Mouse (Mus musculus): ENCODE data around the gene Jmjd1c. TPM values are rescaled to one million over a fixed set of nuclear protein-coding genes. Genes with fewer than 3 reads are reported as not detected.

Jmjd1c gene
- polyA plus RNA-seq, 1 experiment: 6.2 TPM

DNA sequence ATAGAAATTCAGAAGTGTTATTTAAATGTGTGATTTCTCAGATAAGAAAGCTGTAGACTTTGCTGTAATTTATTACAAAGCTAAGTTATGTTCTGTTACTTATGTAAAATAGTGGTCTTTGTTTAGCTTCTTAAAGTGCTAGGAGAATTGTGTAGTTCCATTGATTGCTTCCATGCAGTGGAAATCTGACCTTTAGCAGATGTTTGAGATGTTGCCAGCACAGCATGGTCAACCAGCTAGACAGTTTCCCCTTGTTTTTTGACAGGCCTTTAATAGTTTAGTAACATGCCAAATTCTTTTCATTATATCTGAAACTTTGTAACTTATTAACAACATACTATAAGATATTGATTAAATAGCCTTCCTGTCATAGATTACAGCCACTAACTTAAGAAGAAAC, 47.7 kb downstream of the Jmjd1c start:
- Histone ChIP-seq H3ac (ENCODE audit: control insufficient read depth, insufficient read length, low read depth) (no peak overlapping the region), H3K36me3 (ENCODE audit: control insufficient read depth, insufficient read depth) (no peaks in the 10 kb centered on the region), H3K79me3 (ENCODE audit: low read depth) (peaks cover 54% of the 10 kb centered on the region), H3K27me3 (ENCODE audit: control insufficient read depth, insufficient read depth, insufficient read length) (no peaks in the 10 kb centered on the region), H3K79me2 (ENCODE audit: control insufficient read depth, insufficient read depth) (peaks cover 96% of the 10 kb centered on the region), H3K4me3 (ENCODE audit: insufficient read depth, poor library complexity, severe bottlenecking) (no peak overlapping the region)
- TF ChIP-seq CTCF (IDR thresholded peaks at IDR 0.05; ENCODE audit: control insufficient read depth, insufficient read depth, insufficient read length) (no peak), MYOG (IDR thresholded peaks at IDR 0.05; ENCODE audit: control insufficient read depth, extremely low read depth, insufficient read length) (no peak), CEBPB (IDR thresholded peaks at IDR 0.05; ENCODE audit: low read depth) (no peak), MAX (IDR thresholded peaks at IDR 0.05) (no peak), FOSL1 (IDR thresholded peaks at IDR 0.05; ENCODE audit: insufficient read depth, low read length, poor library complexity, severe bottlenecking) (no peak), MYOD1 (IDR thresholded peaks at IDR 0.05; ENCODE audit: control insufficient read depth, insufficient read length, low read depth) (no peak), USF1 (IDR thresholded peaks at IDR 0.05; ENCODE audit: low read depth) (no peak)

DNA sequence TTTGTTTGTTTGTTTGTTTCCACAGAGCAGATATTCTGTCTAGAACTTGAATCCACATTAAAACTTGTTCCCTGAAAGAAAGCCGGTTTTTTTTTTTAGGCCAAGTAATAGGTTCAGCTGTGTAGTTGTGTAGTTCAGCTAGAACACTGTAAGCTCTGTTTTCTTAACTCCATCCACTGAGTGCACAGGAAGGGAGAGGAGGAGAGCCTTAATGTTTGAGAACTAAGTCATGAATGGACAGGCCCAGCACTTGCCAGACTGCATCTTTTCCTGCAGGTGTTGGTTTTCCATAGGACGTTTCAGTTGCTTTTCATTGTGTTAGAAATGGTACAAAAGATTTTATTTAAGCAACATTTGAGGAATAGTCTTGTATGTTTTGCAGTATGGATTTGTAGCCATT, 48.3 kb downstream of the Jmjd1c start:
- TF ChIP-seq MYOD1 (IDR thresholded peaks at IDR 0.05; ENCODE audit: control insufficient read depth, insufficient read length, low read depth) (no peak), MYOG (IDR thresholded peaks at IDR 0.05; ENCODE audit: control insufficient read depth, extremely low read depth, insufficient read length) (no peak), MAX (IDR thresholded peaks at IDR 0.05) (no peak), FOSL1 (IDR thresholded peaks at IDR 0.05; ENCODE audit: insufficient read depth, low read length, poor library complexity, severe bottlenecking) (no peak), CEBPB (IDR thresholded peaks at IDR 0.05; ENCODE audit: low read depth) (no peak), CTCF (IDR thresholded peaks at IDR 0.05; ENCODE audit: control insufficient read depth, insufficient read depth, insufficient read length) (no peak), USF1 (IDR thresholded peaks at IDR 0.05; ENCODE audit: low read depth) (no peak)
- no peaks in the 10 kb centered on the region for H3K27me3 ChIP-seq (ENCODE audit: control insufficient read depth, insufficient read depth, insufficient read length)

DNA sequence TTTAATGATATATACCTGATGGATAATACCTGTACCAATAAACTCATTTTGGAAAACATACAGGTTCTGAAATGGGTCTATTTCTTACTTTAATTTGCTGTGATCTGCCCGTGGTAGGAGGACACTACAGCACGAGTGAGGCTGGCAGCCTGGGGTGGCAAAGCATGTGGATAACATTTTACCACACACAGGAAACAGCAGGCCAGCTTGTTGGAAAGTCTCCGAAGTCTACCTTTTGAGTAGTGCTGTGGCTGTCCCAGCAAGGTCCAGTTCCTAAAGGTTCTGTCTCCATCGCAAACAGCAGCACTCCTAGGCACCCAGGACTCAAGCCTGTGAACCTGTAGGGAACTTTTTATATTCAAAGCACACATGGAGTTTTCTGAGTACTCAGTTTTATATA, 49.7 kb downstream of the Jmjd1c start:
- Histone ChIP-seq H3K36me3 (ENCODE audit: control insufficient read depth, insufficient read depth) (no peaks in the 10 kb centered on the region), H3ac (ENCODE audit: control insufficient read depth, insufficient read length, low read depth) (no peak overlapping the region), H3K79me3 (ENCODE audit: low read depth) (peaks cover 60% of the 10 kb centered on the region), H3K4me3 (ENCODE audit: insufficient read depth, poor library complexity, severe bottlenecking) (no peak overlapping the region), H3K79me2 (ENCODE audit: control insufficient read depth, insufficient read depth) (peaks cover 96% of the 10 kb centered on the region), H3K27me3 (ENCODE audit: control insufficient read depth, insufficient read depth, insufficient read length) (no peaks in the 10 kb centered on the region)
- TF ChIP-seq FOSL1 (IDR thresholded peaks at IDR 0.05; ENCODE audit: insufficient read depth, low read length, poor library complexity, severe bottlenecking) (no peak), MAX (IDR thresholded peaks at IDR 0.05) (no peak), USF1 (IDR thresholded peaks at IDR 0.05; ENCODE audit: low read depth) (no peak), CTCF (IDR thresholded peaks at IDR 0.05; ENCODE audit: control insufficient read depth, insufficient read depth, insufficient read length) (no peak), CEBPB (IDR thresholded peaks at IDR 0.05; ENCODE audit: low read depth) (no peak), MYOG (IDR thresholded peaks at IDR 0.05; ENCODE audit: control insufficient read depth, extremely low read depth, insufficient read length) (no peak), MYOD1 (IDR thresholded peaks at IDR 0.05; ENCODE audit: control insufficient read depth, insufficient read length, low read depth) (no peak)

More for the DNA sequence above, 48.3 kb downstream of the Jmjd1c start:
- Histone ChIP-seq H3K4me3 (ENCODE audit: insufficient read depth, poor library complexity, severe bottlenecking) (no peak overlapping the region), H3K79me3 (ENCODE audit: low read depth) (peaks cover 53% of the 10 kb centered on the region), H3K79me2 (ENCODE audit: control insufficient read depth, insufficient read depth) (peaks cover 96% of the 10 kb centered on the region), H3ac (ENCODE audit: control insufficient read depth, insufficient read length, low read depth) (no peak overlapping the region), H3K36me3 (ENCODE audit: control insufficient read depth, insufficient read depth) (no peaks in the 10 kb centered on the region)

DNA sequence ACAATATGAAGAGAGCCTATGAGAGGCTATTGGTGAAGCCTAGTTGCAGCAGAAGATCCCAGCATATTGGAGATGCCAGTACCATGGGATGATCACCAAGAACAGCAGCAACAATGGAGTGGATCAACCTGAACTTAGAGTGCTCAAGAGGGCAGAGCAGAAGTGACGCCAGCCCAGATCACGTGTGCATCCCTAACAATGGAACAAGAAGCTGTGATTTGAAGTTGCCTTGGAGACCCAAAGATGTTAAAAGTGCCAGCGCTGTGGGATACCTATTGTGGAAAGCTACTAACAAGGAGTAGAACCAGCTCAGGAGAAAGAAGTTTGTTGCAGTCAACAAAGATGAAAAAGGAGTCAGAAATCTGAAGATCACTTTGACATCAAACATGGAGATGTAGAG, 55.8 kb downstream of the Jmjd1c start:
- H3K4me3 ChIP-seq (ENCODE audit: insufficient read depth, poor library complexity, severe bottlenecking): no peak overlapping the region
- peaks cover 96% of the 10 kb centered on the region for H3K79me2 ChIP-seq (ENCODE audit: control insufficient read depth, insufficient read depth)
- peaks cover 57% of the 10 kb centered on the region for H3K79me3 ChIP-seq (ENCODE audit: low read depth)
- no peaks in the 10 kb centered on the region for H3K36me3 ChIP-seq (ENCODE audit: control insufficient read depth, insufficient read depth)
- TF ChIP-seq USF1 (IDR thresholded peaks at IDR 0.05; ENCODE audit: low read depth) (no peak), FOSL1 (IDR thresholded peaks at IDR 0.05; ENCODE audit: insufficient read depth, low read length, poor library complexity, severe bottlenecking) (no peak)
- no peaks in the 10 kb centered on the region for H3K27me3 ChIP-seq (ENCODE audit: control insufficient read depth, insufficient read depth, insufficient read length)
- H3ac ChIP-seq (ENCODE audit: control insufficient read depth, insufficient read length, low read depth): no peak overlapping the region

DNA sequence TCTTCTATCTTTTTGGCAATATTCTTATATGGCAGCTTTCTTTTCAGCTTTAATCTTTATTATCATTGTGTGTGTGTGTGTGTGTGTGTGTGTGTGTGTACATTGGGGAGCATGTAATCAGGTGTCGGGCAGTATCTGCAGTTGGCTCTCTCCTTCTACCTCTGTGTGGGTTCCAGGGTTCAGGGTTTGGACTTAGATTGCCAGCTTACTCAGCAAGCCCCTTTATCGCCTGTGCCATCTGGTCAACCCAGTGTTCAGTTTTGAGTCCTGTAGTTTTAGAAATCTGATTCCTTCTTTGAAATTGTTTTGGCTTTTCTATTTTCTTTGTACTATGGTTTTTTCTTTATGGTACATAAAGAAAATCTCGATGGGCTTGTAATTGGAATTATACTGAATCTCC, 58.7 kb downstream of the Jmjd1c start:
- no peaks in the 10 kb centered on the region for H3K27me3 ChIP-seq (ENCODE audit: control insufficient read depth, insufficient read depth, insufficient read length)
- no peak overlapping the region for H3ac ChIP-seq (ENCODE audit: control insufficient read depth, insufficient read length, low read depth)
- peaks cover 81% of the 10 kb centered on the region for H3K79me2 ChIP-seq (ENCODE audit: control insufficient read depth, insufficient read depth)
- peaks cover 17% of the 10 kb centered on the region for H3K36me3 ChIP-seq (ENCODE audit: control insufficient read depth, insufficient read depth)
- peaks cover 47% of the 10 kb centered on the region for H3K79me3 ChIP-seq (ENCODE audit: low read depth)
- H3K4me3 ChIP-seq (ENCODE audit: insufficient read depth, poor library complexity, severe bottlenecking): no peak overlapping the region
- no peak for TF ChIP-seq USF1 (IDR thresholded peaks at IDR 0.05; ENCODE audit: low read depth)
- TF ChIP-seq FOSL1 (IDR thresholded peaks at IDR 0.05; ENCODE audit: insufficient read depth, low read length, poor library complexity, severe bottlenecking): no peak
- TF ChIP-seq MYOD1 (IDR thresholded peaks at IDR 0.05; ENCODE audit: control insufficient read depth, insufficient read length, low read depth): no peak
- TF ChIP-seq CEBPB (IDR thresholded peaks at IDR 0.05; ENCODE audit: low read depth): no peak
- TF ChIP-seq MYOG (IDR thresholded peaks at IDR 0.05; ENCODE audit: control insufficient read depth, extremely low read depth, insufficient read length): no peak
- TF ChIP-seq CTCF (IDR thresholded peaks at IDR 0.05; ENCODE audit: control insufficient read depth, insufficient read depth, insufficient read length): no peak
- TF ChIP-seq MAX (IDR thresholded peaks at IDR 0.05): no peak

DNA sequence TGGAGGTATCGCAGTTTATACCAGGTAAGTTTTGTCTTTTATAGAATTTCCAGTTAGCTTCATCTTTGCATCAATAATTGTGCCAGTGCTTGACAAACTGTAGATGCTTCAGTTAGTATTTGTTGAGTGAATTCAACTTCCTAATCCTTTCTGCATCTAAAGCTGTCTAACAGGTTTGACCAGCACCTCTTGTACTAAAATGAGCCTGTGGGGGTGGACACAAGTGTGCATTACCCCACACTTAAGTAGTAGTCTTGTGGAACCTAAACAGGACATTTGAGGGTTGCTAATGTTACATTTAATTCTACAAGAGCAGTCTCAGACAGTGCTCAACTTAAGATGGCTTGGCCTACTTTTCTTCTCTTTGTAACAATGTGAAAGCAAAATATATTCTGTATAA, 78.1 kb downstream of the Jmjd1c start:
- Histone ChIP-seq H3K36me3 (ENCODE audit: control insufficient read depth, insufficient read depth) (no peaks in the 10 kb centered on the region), H3K79me2 (ENCODE audit: control insufficient read depth, insufficient read depth) (peaks cover 75% of the 10 kb centered on the region), H3K4me3 (ENCODE audit: insufficient read depth, poor library complexity, severe bottlenecking) (no peak overlapping the region), H3K79me3 (ENCODE audit: low read depth) (peaks cover 13% of the 10 kb centered on the region), H3ac (ENCODE audit: control insufficient read depth, insufficient read length, low read depth) (no peak overlapping the region), H3K27me3 (ENCODE audit: control insufficient read depth, insufficient read depth, insufficient read length) (no peaks in the 10 kb centered on the region)
- no peak for TF ChIP-seq MAX (IDR thresholded peaks at IDR 0.05)
- TF ChIP-seq FOSL1 (IDR thresholded peaks at IDR 0.05; ENCODE audit: insufficient read depth, low read length, poor library complexity, severe bottlenecking): no peak
- no peak for TF ChIP-seq MYOG (IDR thresholded peaks at IDR 0.05; ENCODE audit: control insufficient read depth, extremely low read depth, insufficient read length)
- TF ChIP-seq USF1 (IDR thresholded peaks at IDR 0.05; ENCODE audit: low read depth): no peak
- TF ChIP-seq CEBPB (IDR thresholded peaks at IDR 0.05; ENCODE audit: low read depth): no peak
- TF ChIP-seq CTCF (IDR thresholded peaks at IDR 0.05; ENCODE audit: control insufficient read depth, insufficient read depth, insufficient read length): no peak
- TF ChIP-seq MYOD1 (IDR thresholded peaks at IDR 0.05; ENCODE audit: control insufficient read depth, insufficient read length, low read depth): no peak
